Mouse (Mus musculus): Measurements from ENCODE around the gene Mipep. TPM values are rescaled to one million over a fixed set of nuclear protein-coding genes. Genes with fewer than 3 reads are reported as not detected.
A peak's percentile ranks its signal among the peaks of the same experiment; 100 is the strongest.

The Mipep gene
- polyA plus RNA-seq, 1 experiment from 2014 or later, result 24.3 TPM

DNA sequence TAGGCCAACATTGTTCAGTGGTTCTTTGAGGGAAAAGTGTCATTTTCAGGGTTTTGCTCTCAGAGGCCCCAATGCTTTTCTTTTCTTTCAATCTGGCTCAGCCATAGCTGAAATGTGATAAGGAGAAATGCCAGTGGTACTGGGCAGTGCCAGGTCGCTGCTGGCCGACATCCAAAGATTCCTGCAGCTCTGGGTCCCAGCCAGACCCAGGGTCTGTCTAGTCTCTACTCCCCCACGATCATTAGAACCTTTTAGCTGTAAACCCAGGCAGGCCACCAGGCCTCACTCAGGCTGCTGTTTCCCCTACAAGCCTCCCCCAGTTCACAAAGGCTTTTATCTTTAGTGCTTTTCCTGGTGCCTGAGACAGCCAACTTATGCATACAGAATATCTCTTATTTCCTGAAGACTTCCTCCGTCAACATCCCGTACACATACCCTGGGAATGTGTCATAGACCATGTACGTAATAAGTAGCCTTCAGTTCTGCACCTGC, 42.8 kb upstream of the Mipep start:
- Histone ChIP-seq H3K9ac (no peak overlapping the region), H3K4me3 (replicated peaks) (no peak overlapping the region), H3K9me3 (replicated peaks) (no peaks in the 10 kb centered on the region), H3K4me2 (replicated peaks) (no peak overlapping the region), H3K27ac (replicated peaks) (peak overlapping the region; percentile 60), H3K4me1 (peaks cover 49% of the 10 kb centered on the region), H3K27me3 (no peaks in the 10 kb centered on the region), H3K36me3 (no peaks in the 10 kb centered on the region)
- WGBS, result 56% methylated on average over 6 of the region's 6 CpGs
- ATAC-seq (ENCODE audit: insufficient number of reproducible peaks, low FRiP score, low TSS enrichment, low read depth), result no peak

DNA sequence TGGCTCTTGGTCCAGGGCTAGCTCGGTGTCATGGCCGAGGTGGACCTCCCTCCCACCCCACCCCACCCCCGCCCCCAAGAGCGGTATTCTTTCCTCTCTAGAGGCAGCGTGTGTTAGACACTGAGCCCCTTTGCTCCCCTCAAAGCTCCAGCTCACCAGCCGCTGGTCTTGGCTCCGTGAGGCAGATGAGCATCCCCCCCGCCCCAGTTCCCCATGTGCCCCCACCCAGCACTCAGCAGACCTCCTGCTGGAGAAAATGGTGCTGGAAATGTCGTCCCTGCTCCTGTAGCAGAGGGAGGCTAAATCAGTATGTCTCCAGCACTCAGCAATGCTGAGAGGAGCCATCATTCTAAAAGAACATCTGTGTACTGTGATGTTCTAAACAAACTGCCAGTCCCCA, 40.7 kb upstream of the Mipep start:
- Histone ChIP-seq H3K27me3 (no peaks in the 10 kb centered on the region), H3K4me2 (replicated peaks) (no peak overlapping the region), H3K4me3 (replicated peaks) (no peak overlapping the region), H3K9ac (no peak overlapping the region), H3K4me1 (peaks cover 28% of the 10 kb centered on the region), H3K9me3 (replicated peaks) (no peaks in the 10 kb centered on the region), H3K36me3 (0 out of 2 replicates have a peak, but pooled peaks cover 13% of the 10 kb centered on the region), H3K27ac (replicated peaks) (no peak overlapping the region)
- 67% methylated on average over 9 of the region's 9 CpGs for WGBS
- ATAC-seq (ENCODE audit: insufficient number of reproducible peaks, low FRiP score, low TSS enrichment, low read depth), result no peak

DNA sequence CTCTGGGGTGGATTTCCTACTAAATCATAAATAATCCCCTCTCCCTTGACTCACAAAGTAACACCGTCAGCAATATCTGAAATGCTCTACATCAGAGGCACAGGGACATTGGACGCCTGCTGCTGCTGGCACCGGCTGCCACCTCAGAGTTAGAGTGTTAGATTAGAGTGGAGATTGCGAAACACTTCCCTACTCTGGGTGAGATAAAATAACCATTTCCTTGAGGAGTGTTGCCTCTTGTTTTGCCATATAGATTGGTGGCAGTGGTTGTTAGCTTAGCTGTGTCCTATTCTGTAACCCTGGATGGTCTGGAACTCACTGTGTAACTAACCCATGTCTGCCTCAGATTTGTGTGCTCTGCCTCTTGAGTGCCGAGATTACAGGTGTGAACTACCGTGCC, 39.2 kb upstream of the Mipep start:
- Histone ChIP-seq H3K27me3 (no peaks in the 10 kb centered on the region), H3K9me3 (replicated peaks) (no peaks in the 10 kb centered on the region), H3K4me2 (replicated peaks) (no peak overlapping the region), H3K36me3 (0 out of 2 replicates have a peak, but pooled peaks cover 13% of the 10 kb centered on the region), H3K9ac (no peak overlapping the region), H3K4me3 (replicated peaks) (no peak overlapping the region), H3K4me1 (peaks cover 20% of the 10 kb centered on the region; the same call in 1 of the 2 replicates), H3K27ac (replicated peaks) (no peak overlapping the region)
- ATAC-seq (ENCODE audit: insufficient number of reproducible peaks, low FRiP score, low TSS enrichment, low read depth), result no peak
- WGBS, result 84% methylated on average over 6 of the region's 6 CpGs

DNA sequence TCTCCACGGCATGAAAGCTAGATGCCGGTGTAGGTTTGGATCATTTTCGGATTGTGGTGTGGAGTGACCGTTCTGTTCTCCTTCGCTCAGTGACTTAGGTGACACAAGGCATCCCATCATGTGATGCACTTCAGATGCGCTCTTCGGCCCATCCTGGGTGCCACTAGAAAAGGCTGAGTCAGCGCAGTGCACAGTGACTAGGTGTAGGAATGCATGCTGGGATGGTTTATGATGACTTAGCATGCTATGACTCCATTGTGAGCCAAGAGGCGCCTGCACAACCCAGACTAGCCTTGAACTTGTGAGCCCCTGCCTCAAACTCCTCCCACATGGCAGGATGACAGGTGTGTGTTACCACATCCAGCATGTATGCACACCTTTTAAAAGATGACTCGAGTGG, 38.2 kb upstream of the Mipep start:
- Histone ChIP-seq H3K27ac (replicated peaks) (no peak overlapping the region), H3K9me3 (replicated peaks) (no peaks in the 10 kb centered on the region), H3K27me3 (no peaks in the 10 kb centered on the region), H3K4me3 (replicated peaks) (no peak overlapping the region), H3K4me1 (peaks cover 10% of the 10 kb centered on the region; the same call in 1 of the 2 replicates), H3K36me3 (0 out of 2 replicates have a peak, but pooled peaks cover 13% of the 10 kb centered on the region), H3K4me2 (replicated peaks) (no peak overlapping the region), H3K9ac (no peak overlapping the region)
- 92% methylated on average over 10 of the region's 10 CpGs for whole genome bisulfite sequencing
- ATAC-seq (ENCODE audit: insufficient number of reproducible peaks, low FRiP score, low TSS enrichment, low read depth), result no peak

DNA sequence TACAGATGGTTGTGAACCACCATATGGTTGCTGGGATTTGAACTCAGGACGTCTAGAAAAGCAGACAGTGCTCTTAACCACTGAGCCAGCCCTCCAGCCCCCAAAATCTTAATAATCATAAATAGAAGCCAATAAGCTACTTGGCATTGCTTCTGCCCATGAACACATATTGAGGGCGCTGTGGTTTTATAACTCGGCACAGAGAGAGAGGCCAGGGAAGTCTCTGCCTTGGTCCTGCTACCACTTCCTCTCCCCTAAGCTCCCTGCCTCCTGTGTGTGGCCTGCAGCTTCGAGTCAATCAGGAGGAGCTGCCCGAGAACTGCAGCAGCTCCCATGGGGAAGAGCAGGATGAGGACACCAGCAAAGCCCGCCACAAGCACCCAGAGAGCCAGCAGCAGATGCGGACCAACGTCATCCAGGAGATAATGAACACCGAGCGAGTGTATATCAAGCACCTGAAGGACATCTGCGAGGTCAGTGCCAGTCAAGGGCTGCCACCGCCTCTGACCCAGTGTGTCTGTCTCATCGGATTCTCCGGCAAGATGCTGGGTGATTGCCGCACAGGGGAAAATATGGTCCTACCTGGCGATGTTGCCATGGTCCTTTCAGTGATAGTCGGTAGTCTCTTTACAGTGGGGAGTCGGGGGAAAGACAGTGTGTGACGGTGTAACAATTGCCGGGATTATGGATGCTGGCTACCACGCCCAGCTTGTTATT, 37.1 kb upstream of the Mipep start:
- Histone ChIP-seq H3K4me2 (replicated peaks) (no peak overlapping the region), H3K36me3 (0 out of 2 replicates have a peak, but pooled peaks cover 16% of the 10 kb centered on the region), H3K4me3 (replicated peaks) (no peak overlapping the region), H3K4me1 (0 out of 2 replicates have a peak, but pooled peaks cover 4% of the 10 kb centered on the region), H3K9me3 (replicated peaks) (no peaks in the 10 kb centered on the region), H3K27ac (replicated peaks) (no peak overlapping the region), H3K27me3 (no peaks in the 10 kb centered on the region), H3K9ac (no peak overlapping the region)
- WGBS, result 83% methylated on average over 21 of the region's 21 CpGs
- ATAC-seq (ENCODE audit: insufficient number of reproducible peaks, low FRiP score, low TSS enrichment, low read depth), result no peak

DNA sequence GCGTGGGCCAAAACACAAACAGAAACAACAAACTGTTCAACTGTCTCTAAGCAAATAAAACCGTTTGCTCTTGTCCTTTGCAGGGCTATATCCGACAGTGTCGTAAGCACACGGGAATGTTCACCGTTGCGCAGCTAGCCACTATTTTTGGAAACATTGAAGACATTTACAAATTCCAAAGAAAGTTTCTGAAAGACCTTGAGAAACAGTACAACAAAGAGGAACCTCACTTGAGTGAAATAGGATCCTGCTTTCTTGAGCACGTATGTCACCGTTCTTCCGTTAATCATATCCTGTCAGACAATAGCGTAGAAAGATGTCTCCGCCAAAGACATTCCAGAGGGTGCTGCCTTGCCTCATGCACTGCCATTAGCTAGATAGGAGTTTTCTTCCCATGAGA, 34.5 kb upstream of the Mipep start:
- Histone ChIP-seq H3K4me2 (replicated peaks) (no peak overlapping the region), H3K4me1 (no peaks in the 10 kb centered on the region), H3K4me3 (replicated peaks) (no peak overlapping the region), H3K36me3 (peaks cover 20% of the 10 kb centered on the region; the same call in 1 of the 2 replicates), H3K27me3 (no peaks in the 10 kb centered on the region), H3K27ac (replicated peaks) (no peak overlapping the region), H3K9ac (no peak overlapping the region), H3K9me3 (replicated peaks) (no peaks in the 10 kb centered on the region)
- WGBS, result 61% methylated on average over 12 of the region's 12 CpGs
- ATAC-seq (ENCODE audit: insufficient number of reproducible peaks, low FRiP score, low TSS enrichment, low read depth), result no peak

DNA sequence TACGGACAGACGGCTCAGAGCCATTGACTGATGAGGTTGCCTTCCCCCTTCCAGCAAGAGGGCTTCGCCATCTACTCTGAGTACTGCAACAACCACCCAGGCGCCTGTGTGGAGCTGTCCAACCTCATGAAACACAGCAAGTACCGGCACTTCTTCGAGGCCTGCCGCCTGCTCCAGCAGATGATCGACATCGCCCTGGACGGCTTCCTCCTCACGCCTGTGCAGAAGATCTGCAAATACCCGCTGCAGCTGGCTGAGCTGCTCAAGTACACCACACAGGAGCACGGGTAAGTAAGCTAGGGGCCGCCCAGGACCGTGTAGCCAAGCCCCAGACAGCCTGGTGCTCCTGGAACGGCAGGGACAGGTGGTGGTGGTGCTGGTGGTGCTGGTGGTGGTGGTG, 32.8 kb upstream of the Mipep start:
- Histone ChIP-seq H3K27me3 (no peaks in the 10 kb centered on the region), H3K4me2 (replicated peaks) (no peak overlapping the region), H3K4me1 (no peaks in the 10 kb centered on the region), H3K9me3 (replicated peaks) (no peaks in the 10 kb centered on the region), H3K27ac (replicated peaks) (no peak overlapping the region), H3K36me3 (peaks cover 25% of the 10 kb centered on the region; the same call in 1 of the 2 replicates), H3K9ac (no peak overlapping the region), H3K4me3 (replicated peaks) (no peak overlapping the region)
- no peak for ATAC-seq (ENCODE audit: insufficient number of reproducible peaks, low FRiP score, low TSS enrichment, low read depth)
- 91% methylated on average over 16 of the region's 16 CpGs for WGBS

DNA sequence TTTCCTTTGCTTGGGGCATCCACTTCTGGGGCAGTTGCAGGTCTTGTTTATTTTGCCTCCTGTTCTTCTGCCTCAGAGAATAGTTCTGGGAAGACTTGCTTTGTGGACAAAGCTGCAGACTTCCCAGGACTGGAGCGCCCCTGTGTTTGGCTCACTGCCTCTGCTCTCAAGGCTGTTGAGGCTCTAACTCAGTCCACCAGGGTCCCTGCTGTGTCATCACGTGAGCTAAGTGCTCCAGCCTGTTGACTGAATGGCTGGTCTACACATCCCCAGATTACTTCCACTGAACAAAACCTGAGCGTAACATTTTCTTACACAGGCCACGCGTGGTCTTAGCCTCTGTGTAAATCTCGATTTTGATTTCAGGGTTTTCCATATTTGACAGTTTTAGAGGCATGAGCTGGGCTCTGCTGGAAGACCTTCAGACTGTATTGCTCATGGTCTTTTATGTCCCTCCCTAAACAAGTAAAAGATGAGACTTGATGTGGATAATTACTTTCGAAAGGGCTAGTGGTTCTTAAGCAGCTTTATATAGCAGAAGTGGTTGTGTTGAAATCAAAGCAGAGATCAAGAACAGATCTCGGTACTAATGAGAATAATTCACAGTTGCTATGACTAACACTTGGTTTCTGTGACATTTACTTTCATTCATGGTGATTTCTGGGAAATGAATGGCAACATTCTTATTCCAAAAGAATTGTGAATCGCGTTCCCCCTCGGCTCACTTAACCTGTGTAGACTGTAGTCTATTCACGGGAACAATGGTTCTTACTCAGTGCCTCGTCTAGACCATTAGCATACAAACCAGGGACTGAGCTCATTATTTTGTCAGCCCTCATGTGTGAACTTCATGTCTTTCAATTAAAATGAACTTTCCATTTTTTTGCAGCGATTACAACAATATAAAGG, 31.2 kb upstream of the Mipep start:
- no peak for ATAC-seq (ENCODE audit: insufficient number of reproducible peaks, low FRiP score, low TSS enrichment, low read depth)
- no peaks in the 10 kb centered on the region for H3K9me3 ChIP-seq (replicated peaks)
- 81% methylated on average over 14 of the region's 14 CpGs for WGBS
- H3K4me1 ChIP-seq, result no peaks in the 10 kb centered on the region
- H3K36me3 ChIP-seq, result peaks cover 24% of the 10 kb centered on the region; the same call in 1 of the 2 replicates
- no peak overlapping the region for H3K9ac ChIP-seq
- no peak overlapping the region for H3K4me2 ChIP-seq (replicated peaks)
- no peaks in the 10 kb centered on the region for H3K27me3 ChIP-seq
- no peak overlapping the region for H3K27ac ChIP-seq (replicated peaks)
- H3K4me3 ChIP-seq (replicated peaks), result no peak overlapping the region

DNA sequence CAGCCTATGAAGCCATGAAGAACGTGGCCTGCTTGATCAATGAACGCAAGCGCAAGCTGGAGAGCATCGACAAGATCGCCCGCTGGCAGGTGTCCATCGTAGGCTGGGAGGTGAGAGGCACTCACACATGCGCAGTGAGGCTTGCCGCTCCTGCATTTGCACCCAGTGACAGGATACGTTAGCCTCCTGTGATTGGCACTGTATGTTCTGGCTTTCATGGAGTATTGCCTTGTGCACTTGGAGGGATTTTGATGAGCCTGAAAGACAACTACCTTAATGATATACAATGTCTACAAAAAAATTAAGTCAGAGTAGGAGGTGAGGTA, 30.6 kb upstream of the Mipep start:
- 94% methylated on average over 10 of the region's 10 CpGs for WGBS
- Histone ChIP-seq H3K4me1 (no peaks in the 10 kb centered on the region), H3K9ac (no peak overlapping the region), H3K4me3 (replicated peaks) (no peak overlapping the region), H3K36me3 (peaks cover 23% of the 10 kb centered on the region; the same call in 1 of the 2 replicates), H3K9me3 (replicated peaks) (no peaks in the 10 kb centered on the region), H3K27ac (replicated peaks) (no peak overlapping the region), H3K27me3 (no peaks in the 10 kb centered on the region), H3K4me2 (replicated peaks) (no peak overlapping the region)
- no peak for ATAC-seq (ENCODE audit: insufficient number of reproducible peaks, low FRiP score, low TSS enrichment, low read depth)

DNA sequence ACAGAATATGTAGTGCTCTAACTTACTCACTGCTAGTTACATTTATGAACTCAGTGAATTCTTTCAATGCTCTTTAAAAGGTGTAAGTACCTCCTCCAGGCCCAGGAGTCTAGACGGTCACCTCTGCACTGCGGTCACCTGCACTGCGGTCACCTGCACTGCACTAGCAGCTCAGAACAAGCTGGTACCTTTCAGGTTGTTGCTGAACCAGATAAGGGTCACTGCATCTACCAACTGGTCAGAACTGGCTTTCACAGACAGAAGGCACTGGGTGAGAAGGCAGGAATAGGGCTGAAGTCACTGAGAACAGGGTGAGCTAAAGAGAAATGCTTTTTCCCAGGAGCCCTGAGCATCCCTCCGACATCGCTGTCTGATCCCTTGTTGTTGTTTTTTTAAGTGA, 29.7 kb upstream of the Mipep start:
- H3K36me3 ChIP-seq, result peaks cover 23% of the 10 kb centered on the region; the same call in 1 of the 2 replicates
- H3K4me1 ChIP-seq, result no peaks in the 10 kb centered on the region
- no peak overlapping the region for H3K27ac ChIP-seq (replicated peaks)
- no peaks in the 10 kb centered on the region for H3K27me3 ChIP-seq
- no peak overlapping the region for H3K4me3 ChIP-seq (replicated peaks)
- H3K9me3 ChIP-seq (replicated peaks), result no peaks in the 10 kb centered on the region
- 93% methylated on average over 5 of the region's 5 CpGs for WGBS
- no peak overlapping the region for H3K4me2 ChIP-seq (replicated peaks)
- ATAC-seq (ENCODE audit: insufficient number of reproducible peaks, low FRiP score, low TSS enrichment, low read depth), result no peak
- H3K9ac ChIP-seq, result no peak overlapping the region

DNA sequence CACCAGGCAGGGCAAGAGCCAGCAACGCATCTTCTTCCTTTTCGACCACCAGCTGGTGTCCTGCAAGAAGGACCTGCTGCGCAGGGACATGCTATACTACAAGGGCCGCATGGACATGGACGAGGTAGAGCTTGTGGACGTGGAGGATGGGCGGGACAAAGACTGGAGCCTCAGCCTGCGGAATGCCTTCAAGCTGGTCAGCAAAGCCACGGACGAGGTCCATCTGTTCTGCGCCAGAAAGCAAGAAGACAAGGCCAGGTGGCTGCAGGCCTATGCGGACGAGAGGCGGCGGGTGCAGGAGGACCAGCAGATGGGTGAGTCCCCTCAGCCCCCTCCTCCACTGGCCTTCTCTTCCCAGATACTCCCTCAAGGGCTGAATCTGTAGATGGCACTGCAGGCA, 28.1 kb upstream of the Mipep start:
- Histone ChIP-seq H3K4me3 (replicated peaks) (no peak overlapping the region), H3K27ac (replicated peaks) (no peak overlapping the region), H3K4me1 (no peaks in the 10 kb centered on the region), H3K36me3 (peaks cover 23% of the 10 kb centered on the region; the same call in 1 of the 2 replicates), H3K9me3 (replicated peaks) (no peaks in the 10 kb centered on the region), H3K27me3 (no peaks in the 10 kb centered on the region), H3K9ac (no peak overlapping the region), H3K4me2 (replicated peaks) (no peak overlapping the region)
- 84% methylated on average over 15 of the region's 15 CpGs for WGBS
- ATAC-seq (ENCODE audit: insufficient number of reproducible peaks, low FRiP score, low TSS enrichment, low read depth), result no peak
